Mouse (Mus musculus) embryonic facial prominence, embryonic 11.5 days (tissue): ENCODE results near the gene Pnck. TPM values are rescaled to one million over a fixed set of nuclear protein-coding genes. Genes with fewer than 3 reads are reported as not detected.

Source experiments
- ATAC-seq: fragments of 200-750 bp; cut with Nextera tagmentation; replicated peaks from 2 replicates; pipeline ENCODE4 v1.8.0; 2017; ENCODE audit warnings: low read depth; ENCODE audit not compliant: insufficient number of reproducible peaks, low FRiP score, low TSS enrichment
- DNase-seq: peaks from one replicate; pipeline ENCODE4 v3.0.0-alpha.2; 2015; ENCODE audit warnings: low spot score
- H3K27ac ChIP-seq: fragments of 300-500 bp; sonication (generic); replicated peaks from 2 replicates; pipeline ENCODE4 v1.5.1; 2014; ENCODE audit warnings: mild to moderate bottlenecking, low read depth, low read length, control low read depth
- H3K27me3 ChIP-seq: fragments of 300-500 bp; sonication (generic); 2 replicates; pipeline ENCODE4 v1.6.1; 2014; ENCODE audit warnings: mild to moderate bottlenecking, low read length, moderate library complexity, mixed read lengths; ENCODE audit not compliant: control insufficient read depth, insufficient read depth
- H3K36me3 ChIP-seq: fragments of 300-500 bp; sonication (generic); replicated peaks from 2 replicates; pipeline ENCODE4 v1.6.1; 2014; ENCODE audit warnings: low read depth, mild to moderate bottlenecking, low read length, moderate library complexity, mixed read lengths; ENCODE audit not compliant: control insufficient read depth, insufficient read depth
- H3K4me1 ChIP-seq: fragments of 300-500 bp; sonication (generic); 2 replicates; pipeline ENCODE4 v1.6.1; 2014; ENCODE audit warnings: low read length, mixed read lengths; ENCODE audit not compliant: control insufficient read depth, insufficient read depth
- H3K4me2 ChIP-seq: fragments of 300-500 bp; sonication (generic); 2 replicates; pipeline ENCODE4 v1.6.1; 2014; ENCODE audit warnings: low read depth, mild to moderate bottlenecking, control low read depth, low read length, moderate library complexity
- H3K4me3 ChIP-seq: fragments of 300-500 bp; sonication (generic); 2 replicates; pipeline ENCODE4 v1.5.1; 2014; ENCODE audit warnings: low read depth, low read length, control low read depth
- H3K9ac ChIP-seq: fragments of 300-500 bp; sonication (generic); replicated peaks from 2 replicates; pipeline ENCODE4 v1.6.1; 2014; ENCODE audit warnings: mild to moderate bottlenecking, control low read depth, low read length
- H3K9me3 ChIP-seq: fragments of 300-500 bp; sonication (generic); replicated peaks from 2 replicates; pipeline ENCODE4 v1.6.1; 2016; ENCODE audit warnings: mild to moderate bottlenecking, low read length, inconsistent platforms, mixed read lengths; ENCODE audit not compliant: control insufficient read depth
- WGBS: fragments of 180-500 bp; shearing (Covaris S2); extraction: QIAGEN DNeasy Blood & Tissue Kit; methylation state at CpG from one replicate; pipeline ENCODE4 v1.1.7; 2014; 5-methylcytosine and 5-hydroxymethylcytosine counted together
- polyA plus RNA-seq: library from polyadenylated mRNA; unstranded; fragments of >200 nt; fragmentation: Nextera tagmentation; extraction: Ambion mirVana; gene quantifications from 2 replicates; pipeline ENCODE4 v1.2.1, GENCODE M21; 2014

Pnck gene
- polyA plus RNA-seq, 1 experiment from 2014 or later: 9.5 TPM

DNA sequence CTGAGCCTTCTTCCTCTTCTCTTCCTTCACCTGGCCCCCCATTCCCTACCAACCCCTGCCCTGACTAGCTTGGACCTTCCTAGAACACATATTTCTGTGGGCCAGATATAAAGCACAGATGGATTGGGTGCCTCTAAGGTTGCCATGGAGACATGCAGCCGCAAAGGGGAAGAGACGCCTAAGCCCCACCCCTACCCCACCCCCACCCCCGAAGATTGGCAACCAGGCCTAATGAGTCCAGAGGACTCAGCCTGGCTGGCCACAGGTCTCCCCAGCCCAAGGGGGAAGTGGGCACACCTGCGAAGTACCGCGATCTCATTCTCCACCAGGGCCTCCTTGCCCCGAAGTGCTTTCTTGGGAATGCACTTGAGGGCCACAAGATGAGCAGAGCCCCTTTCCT, 1.5 kb downstream of the Pnck start:
- Histone ChIP-seq H3K9me3 (no peaks in the 10 kb centered on the region), H3K4me2 (no peak overlapping the region), H3K9ac (no peak overlapping the region), H3K27me3 (no peaks in the 10 kb centered on the region), H3K4me1 (no peaks in the 10 kb centered on the region), H3K4me3 (no peak overlapping the region), H3K36me3 (no peaks in the 10 kb centered on the region), H3K27ac (no peak overlapping the region)
- WGBS: 52% methylated on average over 6 of the region's 7 CpGs
- DNase-seq: no peak
- no peak for ATAC-seq

DNA sequence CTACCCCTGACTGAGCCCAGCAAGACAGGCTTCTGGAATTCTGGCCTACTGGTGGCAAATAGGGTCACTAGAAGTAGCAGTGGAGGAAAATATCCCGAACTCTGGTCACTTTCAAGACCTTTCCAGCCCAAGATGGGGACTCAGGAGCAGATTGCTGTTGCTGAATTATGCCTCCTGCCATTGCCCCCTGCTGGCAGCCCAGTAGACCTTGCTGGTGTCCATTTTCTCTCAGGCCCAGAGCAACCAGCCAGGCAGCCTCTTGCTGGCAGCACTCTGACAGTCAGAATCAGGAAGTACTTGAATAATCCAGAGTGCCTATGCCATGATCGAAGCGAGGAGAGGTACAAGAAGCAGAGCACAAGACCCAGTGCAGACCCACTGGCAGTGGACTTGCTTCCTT, 4.4 kb downstream of the Pnck start:
- no peaks in the 10 kb centered on the region for H3K36me3 ChIP-seq
- DNase-seq (peak; percentile 53), ATAC-seq (no peak)
- 75% methylated on average over 3 of the region's 3 CpGs for WGBS
- H3K4me2 ChIP-seq: no peak overlapping the region
- H3K9ac ChIP-seq: no peak overlapping the region
- no peaks in the 10 kb centered on the region for H3K27me3 ChIP-seq
- no peak overlapping the region for H3K4me3 ChIP-seq
- no peaks in the 10 kb centered on the region for H3K9me3 ChIP-seq
- H3K4me1 ChIP-seq: no peaks in the 10 kb centered on the region
- no peak overlapping the region for H3K27ac ChIP-seq

DNA sequence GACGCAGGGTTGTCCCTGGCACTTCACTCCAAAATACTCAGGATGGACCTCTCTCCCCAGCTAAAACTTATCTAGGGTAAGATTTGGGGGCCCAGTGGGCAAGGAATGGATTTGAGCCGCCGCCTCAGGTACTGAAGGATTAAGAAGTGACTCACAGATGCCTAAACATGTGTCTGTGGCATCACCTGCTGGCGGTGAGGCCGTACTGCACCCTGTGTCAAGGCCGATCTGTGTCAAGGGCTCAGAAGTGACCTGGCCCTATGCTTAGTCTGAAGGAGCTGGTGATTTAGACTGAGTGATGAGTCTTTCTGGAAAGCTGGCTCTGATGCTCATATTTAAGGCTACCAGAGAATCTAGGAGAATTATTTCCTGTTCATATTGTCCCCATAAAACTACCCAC, 5.7 kb downstream of the Pnck start:
- ATAC-seq (no peak; the same call in 1 of the 2 replicates), DNase-seq (peak; percentile 74)
- Histone ChIP-seq H3K4me3 (no peak overlapping the region), H3K9me3 (no peaks in the 10 kb centered on the region), H3K4me1 (no peaks in the 10 kb centered on the region), H3K36me3 (no peaks in the 10 kb centered on the region), H3K4me2 (no peak overlapping the region), H3K9ac (no peak overlapping the region), H3K27me3 (no peaks in the 10 kb centered on the region), H3K27ac (no peak overlapping the region)
- WGBS: 16% methylated on average over 6 of the region's 6 CpGs

DNA sequence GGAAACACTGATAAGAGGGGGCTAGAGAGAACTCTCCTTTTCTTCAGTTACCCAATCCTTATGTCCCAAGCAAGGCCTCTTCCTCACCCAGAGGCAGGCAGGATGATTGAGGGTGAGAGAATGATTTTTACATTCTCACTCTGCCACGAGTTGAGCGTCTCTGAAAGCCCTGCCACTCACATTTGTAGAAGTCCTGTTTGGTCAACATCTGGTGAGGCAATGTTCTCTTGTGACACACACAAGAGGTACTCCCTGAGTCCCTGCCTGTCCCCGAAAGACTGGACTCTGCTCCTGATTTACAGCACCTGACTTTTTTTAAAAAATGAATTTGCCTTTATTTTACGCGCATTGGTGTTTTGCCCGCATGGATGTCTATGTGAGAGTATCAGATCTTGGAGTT, 6.5 kb downstream of the Pnck start:
- no peak overlapping the region for H3K9ac ChIP-seq
- H3K27me3 ChIP-seq: no peaks in the 10 kb centered on the region
- no peaks in the 10 kb centered on the region for H3K9me3 ChIP-seq
- no peak for DNase-seq
- no peaks in the 10 kb centered on the region for H3K4me1 ChIP-seq
- no peaks in the 10 kb centered on the region for H3K36me3 ChIP-seq
- WGBS: 80% methylated on average over 6 of the region's 6 CpGs
- H3K4me2 ChIP-seq: no peak overlapping the region
- no peak overlapping the region for H3K27ac ChIP-seq
- ATAC-seq: no peak
- no peak overlapping the region for H3K4me3 ChIP-seq

DNA sequence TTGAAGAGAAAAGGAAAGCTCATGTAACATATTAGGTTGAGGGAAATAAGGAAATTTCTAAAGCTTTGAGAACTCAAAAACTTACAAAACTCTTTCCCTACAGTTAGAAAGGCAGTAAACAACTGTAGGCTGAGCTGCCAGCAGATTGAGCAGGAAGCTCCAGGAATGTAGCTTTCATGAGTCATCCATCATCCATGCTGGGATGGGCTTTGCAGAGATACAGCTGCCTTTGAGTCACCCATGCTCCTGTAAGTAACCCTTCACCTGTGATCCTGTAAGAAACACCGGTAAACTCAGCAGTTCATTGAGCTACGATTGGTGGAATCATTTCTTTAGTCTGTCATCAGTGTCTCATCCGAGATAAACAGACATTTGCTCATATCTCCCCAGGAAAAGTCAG, 9.0 kb downstream of the Pnck start:
- H3K9me3 ChIP-seq: no peaks in the 10 kb centered on the region
- WGBS: 71% methylated on average over 3 of the region's 3 CpGs
- H3K27me3 ChIP-seq: no peaks in the 10 kb centered on the region
- no peak overlapping the region for H3K9ac ChIP-seq
- no peak for ATAC-seq
- H3K36me3 ChIP-seq: no peaks in the 10 kb centered on the region
- DNase-seq: no peak
- H3K4me2 ChIP-seq: no peak overlapping the region
- H3K4me1 ChIP-seq: no peaks in the 10 kb centered on the region
- no peak overlapping the region for H3K4me3 ChIP-seq
- no peak overlapping the region for H3K27ac ChIP-seq

DNA sequence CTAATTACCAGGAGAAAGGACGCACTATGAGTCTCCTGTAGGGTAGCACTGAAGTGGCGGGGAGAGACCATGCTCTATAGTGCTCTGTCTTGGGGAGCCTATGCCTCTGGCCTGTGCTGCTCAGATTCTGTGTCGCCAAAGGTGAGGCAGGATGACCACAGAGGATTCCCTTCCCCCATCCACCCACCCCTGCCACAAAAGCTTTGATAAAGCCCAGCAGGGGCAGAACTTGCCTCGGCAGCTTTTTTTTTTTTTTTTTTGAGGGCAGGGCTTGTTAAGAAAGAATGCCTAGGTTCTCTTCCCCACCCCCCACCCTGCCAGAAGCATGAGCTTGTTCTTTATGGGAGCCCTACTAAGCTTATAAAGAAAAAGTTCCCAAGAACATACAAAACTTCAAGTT, 14.8 kb downstream of the Pnck start:
- Histone ChIP-seq H3K27me3 (no peaks in the 10 kb centered on the region), H3K4me3 (no peak overlapping the region), H3K4me1 (no peaks in the 10 kb centered on the region), H3K27ac (no peak overlapping the region), H3K36me3 (no peaks in the 10 kb centered on the region), H3K9me3 (no peaks in the 10 kb centered on the region), H3K4me2 (no peak overlapping the region), H3K9ac (no peak overlapping the region)
- WGBS: 31% methylated on average over 4 of the region's 4 CpGs
- no peak for ATAC-seq
- DNase-seq: no peak

DNA sequence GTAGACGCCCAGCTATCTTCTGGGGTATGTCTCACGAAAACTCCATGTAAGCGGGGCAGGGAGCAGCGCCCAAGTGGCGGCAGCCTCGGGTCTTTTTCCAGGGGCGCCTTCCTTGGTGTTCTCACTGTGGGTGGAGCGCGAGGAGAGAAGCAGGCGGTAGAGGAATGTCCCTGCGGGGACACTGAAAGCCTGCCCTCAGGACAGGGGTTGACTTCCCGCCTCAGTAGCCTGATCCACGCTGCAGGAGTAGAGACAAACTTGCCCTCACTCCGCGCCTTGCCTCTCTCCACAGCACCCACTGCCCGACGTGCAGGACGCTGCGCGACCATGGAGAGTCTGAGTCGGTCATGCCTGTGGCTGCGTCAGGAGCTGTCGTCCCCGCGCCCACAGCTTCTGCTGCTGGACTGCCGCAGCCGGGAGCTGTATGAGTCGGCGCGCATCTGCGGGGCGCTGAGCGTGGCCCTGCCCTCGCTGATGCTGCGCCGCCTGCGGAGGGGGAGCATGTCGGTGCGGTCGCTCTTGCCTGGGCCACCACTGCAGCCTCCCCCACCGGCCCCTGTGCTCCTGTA, 19.9 kb downstream of the Pnck start:
- H3K4me2 ChIP-seq: peak overlapping the region; percentile 66
- ATAC-seq (no peak), DNase-seq (peak; percentile 29)
- no peaks in the 10 kb centered on the region for H3K9me3 ChIP-seq
- H3K27me3 ChIP-seq: peaks cover 13% of the 10 kb centered on the region
- no peak overlapping the region for H3K27ac ChIP-seq
- 16% methylated on average over 38 of the region's 41 CpGs for WGBS
- peak overlapping the region; percentile 45 for H3K9ac ChIP-seq
- no peaks in the 10 kb centered on the region for H3K4me1 ChIP-seq
- H3K36me3 ChIP-seq: no peaks in the 10 kb centered on the region
- H3K4me3 ChIP-seq: peak overlapping the region; percentile 34

DNA sequence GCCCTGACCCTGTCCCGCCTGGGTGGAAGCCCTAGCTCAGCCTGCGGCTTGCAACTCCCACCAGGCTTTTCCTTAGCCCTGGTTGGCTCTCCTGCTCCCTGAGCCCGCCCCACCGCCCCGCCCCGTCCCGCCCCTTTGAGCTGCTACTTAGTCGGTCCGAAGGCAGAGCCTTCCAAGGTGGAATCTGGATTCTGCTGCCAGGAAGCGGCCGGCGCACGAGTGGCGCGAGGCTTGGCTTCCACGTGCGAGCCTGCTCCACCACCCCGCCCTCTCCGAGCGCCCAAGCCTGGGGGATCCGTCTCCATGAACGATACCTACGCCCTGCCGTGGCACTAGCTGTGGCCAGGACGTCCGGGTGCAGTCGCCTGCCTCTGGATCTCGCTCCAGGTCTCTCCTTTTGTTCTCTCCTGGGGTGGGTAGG, 20.7 kb downstream of the Pnck start, which contains the start of gene Dusp9:
Gene Dusp9 (plus strand): TSS at position 165 of the 421 bp plus-strand sequence.
- no peaks in the 10 kb centered on the region for H3K4me1 ChIP-seq
- H3K4me2 ChIP-seq: peak within 1 kb of the TSS; percentile 66
- WGBS: 14% methylated on average over 25 of the region's 28 CpGs
- no peaks in the 10 kb centered on the region for H3K36me3 ChIP-seq
- peak; percentile 83 for ATAC-seq
- H3K27me3 ChIP-seq: peaks cover 14% of the 10 kb centered on the region
- H3K27ac ChIP-seq: no peak within 1 kb of the TSS
- peak; percentile 74 for DNase-seq
- peak within 1 kb of the TSS; percentile 45 for H3K9ac ChIP-seq
- H3K4me3 ChIP-seq: peak within 1 kb of the TSS; percentile 34
- no peaks in the 10 kb centered on the region for H3K9me3 ChIP-seq
